Mouse (Mus musculus): ENCODE measurements around the gene Gipc3. TPM values are rescaled to one million over a fixed set of nuclear protein-coding genes. Genes with fewer than 3 reads are reported as not detected.

Gene Gipc3
- polyA plus RNA-seq, 2 experiments, result 0.01 TPM; not detected in 1

DNA sequence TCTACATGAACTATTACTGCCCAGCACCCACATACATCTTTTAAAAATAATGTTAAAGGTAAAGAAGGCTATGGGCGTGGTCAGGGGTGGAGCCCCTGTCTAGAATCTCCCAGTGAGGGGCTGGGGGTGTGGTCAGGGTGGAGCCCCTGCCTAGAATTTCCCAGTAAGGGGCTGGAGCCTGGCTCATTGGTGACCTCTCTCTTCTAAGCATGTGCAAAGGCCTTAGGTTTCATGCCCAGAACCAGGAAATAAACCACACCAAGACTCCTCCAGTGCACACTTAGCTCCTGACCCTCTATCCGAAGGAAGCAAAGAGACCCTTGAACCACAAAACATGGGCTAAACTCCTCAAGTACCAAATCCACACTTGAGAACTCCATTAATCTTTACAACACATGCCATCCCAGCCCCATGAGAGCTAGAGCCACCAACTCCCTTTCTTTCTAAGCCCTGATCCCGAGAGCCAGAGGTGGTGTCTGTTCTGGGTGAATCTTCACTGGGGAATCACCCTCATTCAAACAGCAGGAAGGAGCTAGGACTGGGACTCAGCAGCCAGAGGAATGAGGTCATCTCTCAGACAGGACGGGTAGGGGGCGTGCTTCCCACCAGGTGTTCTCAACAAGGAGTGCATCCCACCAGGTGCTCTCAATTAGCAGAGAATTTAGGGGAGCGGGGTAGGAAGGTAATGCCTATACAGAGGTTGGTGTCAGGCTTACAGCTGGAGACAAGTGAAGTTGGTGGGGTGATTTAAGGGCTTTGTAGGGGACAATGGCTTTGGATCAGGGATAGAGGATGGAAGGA, 33.7 kb upstream of the Gipc3 start:
- ATAC-seq (ENCODE audit: insufficient read depth) (no peak), DNase-seq (ENCODE audit: low read depth in 3 of 3, low spot score in 3 of 3) (no peak)
- peak overlapping the region; percentile 94 for H3K27ac ChIP-seq
- peak; percentile 30; the same call in 1 of the 2 replicates for TF ChIP-seq CTCF (IDR thresholded peaks at IDR 0.05; ENCODE audit: low read depth)
- no peak for TF ChIP-seq EP300 (IDR thresholded peaks at IDR 0.05; ENCODE audit: low read depth)
- peak overlapping the region; percentile 78 to 96 for H3K4me3 ChIP-seq (ENCODE audit: insufficient read depth in 1 of 2, low read depth in 2 of 2, low read length in 2 of 2)
- no peaks in the 10 kb centered on the region for H3K9me3 ChIP-seq (ENCODE audit: control insufficient read depth, low read length)
- H3K27me3 ChIP-seq (ENCODE audit: control insufficient read depth, insufficient read depth, low read length), result no peaks in the 10 kb centered on the region
- 31% methylated on average over 6 of the region's 6 CpGs for WGBS (ENCODE audit: insufficient replicate concordance)
- H3K4me2 ChIP-seq (ENCODE audit: low read depth), result peak overlapping the region; percentile 97
- peak overlapping the region; percentile 99 for H3K9ac ChIP-seq (replicated peaks)
- peaks cover 50% of the 10 kb centered on the region for H3K36me3 ChIP-seq (replicated peaks; ENCODE audit: control insufficient read depth, insufficient read depth, low read depth)
- H3K4me1 ChIP-seq (replicated peaks; ENCODE audit: control insufficient read depth in 2 of 2, insufficient read depth in 2 of 2, low read length in 1 of 2), result peaks cover 42 to 47% of the 10 kb centered on the region in 2 experiments

DNA sequence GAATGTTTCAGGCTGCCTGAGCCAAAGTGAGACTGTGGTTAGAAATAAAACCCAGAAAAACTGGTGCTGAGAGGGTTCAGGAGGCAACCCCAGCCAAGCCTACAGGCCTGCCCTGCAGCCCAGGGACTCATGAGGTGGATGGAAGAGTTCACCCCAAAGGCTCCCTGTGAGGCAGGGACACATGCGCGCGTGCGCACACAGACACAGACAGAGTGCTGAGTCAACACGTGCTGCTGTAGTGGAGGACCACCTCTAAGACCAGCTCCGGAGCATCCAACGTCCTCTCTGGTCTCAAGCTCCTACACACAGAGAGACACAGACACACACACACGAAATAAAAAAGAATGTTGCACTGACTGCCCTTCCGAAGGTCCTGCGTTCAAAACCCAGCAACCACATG, 32.3 kb upstream of the Gipc3 start:
- Histone ChIP-seq H3K4me2 (ENCODE audit: low read depth) (peak overlapping the region; percentile 97), H3K27ac (peak overlapping the region; percentile 20), H3K36me3 (replicated peaks; ENCODE audit: control insufficient read depth, insufficient read depth, low read depth) (peaks cover 65% of the 10 kb centered on the region), H3K9ac (replicated peaks) (no peak overlapping the region), H3K9me3 (ENCODE audit: control insufficient read depth, low read length) (no peaks in the 10 kb centered on the region), H3K4me3 (ENCODE audit: insufficient read depth in 1 of 2, low read depth in 2 of 2, low read length in 2 of 2) (peak overlapping the region in 1 of 2 experiments; percentile 96; a peak in 1 of 4 replicates), H3K27me3 (ENCODE audit: control insufficient read depth, insufficient read depth, low read length) (no peaks in the 10 kb centered on the region), H3K4me1 (replicated peaks; ENCODE audit: control insufficient read depth in 2 of 2, insufficient read depth in 2 of 2, low read length in 1 of 2) (peaks cover 28 to 33% of the 10 kb centered on the region in 2 experiments)
- 91% methylated on average over 10 of the region's 10 CpGs for WGBS (ENCODE audit: insufficient replicate concordance)
- DNase-seq (ENCODE audit: low read depth in 3 of 3, low spot score in 3 of 3), result no peak
- TF ChIP-seq CTCF (IDR thresholded peaks at IDR 0.05; ENCODE audit: low read depth) (no peak), EP300 (IDR thresholded peaks at IDR 0.05; ENCODE audit: low read depth) (no peak)
- ATAC-seq (ENCODE audit: insufficient read depth), result no peak

DNA sequence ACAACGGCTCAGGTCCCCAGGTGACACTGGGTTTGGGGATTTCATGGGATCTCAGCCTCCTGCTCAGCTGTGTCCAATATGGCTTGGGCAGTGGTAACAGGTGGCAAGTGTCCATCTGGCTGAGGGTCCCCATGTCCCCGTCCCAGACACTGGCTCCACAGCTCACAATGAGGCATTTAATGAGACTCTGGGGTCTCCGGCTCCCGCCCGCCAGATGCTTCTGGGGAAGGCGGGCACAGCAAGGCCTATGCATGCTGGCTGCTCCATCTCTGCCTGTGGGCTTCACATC, 24.1 kb upstream of the Gipc3 start:
- H3K27me3 ChIP-seq (ENCODE audit: control insufficient read depth, insufficient read depth, low read length), result no peaks in the 10 kb centered on the region
- H3K4me2 ChIP-seq (ENCODE audit: low read depth), result no peak overlapping the region
- H3K4me3 ChIP-seq (ENCODE audit: insufficient read depth in 1 of 2, low read depth in 2 of 2, low read length in 2 of 2), result no peak overlapping the region
- TF ChIP-seq CTCF (IDR thresholded peaks at IDR 0.05; ENCODE audit: low read depth) (no peak), EP300 (IDR thresholded peaks at IDR 0.05; ENCODE audit: low read depth) (no peak)
- no peak overlapping the region for H3K9ac ChIP-seq (replicated peaks)
- H3K27ac ChIP-seq, result no peak overlapping the region
- H3K36me3 ChIP-seq (replicated peaks; ENCODE audit: control insufficient read depth, insufficient read depth, low read depth), result peaks cover 72% of the 10 kb centered on the region
- no peak for DNase-seq (ENCODE audit: low read depth in 3 of 3, low spot score in 3 of 3)
- H3K4me1 ChIP-seq (replicated peaks; ENCODE audit: control insufficient read depth in 2 of 2, insufficient read depth in 2 of 2, low read length in 1 of 2), result peaks cover 23 to 33% of the 10 kb centered on the region in 2 experiments
- WGBS (ENCODE audit: insufficient replicate concordance), result 95% methylated on average over 6 of the region's 6 CpGs
- H3K9me3 ChIP-seq (ENCODE audit: control insufficient read depth, low read length), result no peaks in the 10 kb centered on the region
- no peak for ATAC-seq (ENCODE audit: insufficient read depth)

DNA sequence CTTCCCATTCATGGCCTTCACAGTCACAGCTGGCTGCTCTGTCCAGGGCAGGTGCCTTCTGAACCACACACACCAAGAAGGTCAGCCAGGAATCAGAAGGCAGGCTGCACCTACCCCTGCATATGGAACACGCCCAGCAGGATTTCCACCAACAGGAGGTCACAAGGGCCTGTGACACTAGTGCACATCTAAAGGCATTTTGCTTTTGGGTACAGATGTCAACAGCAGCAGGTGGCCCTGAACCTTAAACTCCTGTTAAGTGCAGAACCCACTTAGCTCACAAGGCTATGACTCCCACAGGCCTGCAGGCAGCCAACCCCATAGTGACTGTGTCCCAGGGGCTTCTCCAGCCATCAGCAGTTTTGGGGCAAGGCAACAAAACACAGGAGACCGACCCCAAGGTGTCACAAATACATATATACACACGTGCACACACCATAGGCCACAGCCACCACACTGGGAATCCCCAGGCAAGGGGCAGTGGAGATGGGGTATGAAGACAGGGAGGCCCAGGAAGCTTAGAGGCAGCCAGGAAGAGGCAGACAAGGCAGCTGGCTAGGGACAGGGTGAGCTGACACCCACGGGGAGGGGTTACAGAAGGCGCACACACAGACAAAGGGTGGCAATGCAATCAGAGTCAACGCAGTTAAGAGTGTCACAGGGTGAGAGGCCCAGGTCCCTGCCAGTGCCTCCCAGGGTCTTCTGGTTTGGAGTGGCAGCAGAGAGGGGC, 23.6 kb upstream of the Gipc3 start:
- Histone ChIP-seq H3K27me3 (ENCODE audit: control insufficient read depth, insufficient read depth, low read length) (no peaks in the 10 kb centered on the region), H3K4me1 (replicated peaks; ENCODE audit: control insufficient read depth in 2 of 2, insufficient read depth in 2 of 2, low read length in 1 of 2) (peaks cover 28 to 38% of the 10 kb centered on the region in 2 experiments), H3K9me3 (ENCODE audit: control insufficient read depth, low read length) (no peaks in the 10 kb centered on the region), H3K4me2 (ENCODE audit: low read depth) (no peak overlapping the region), H3K4me3 (ENCODE audit: insufficient read depth in 1 of 2, low read depth in 2 of 2, low read length in 2 of 2) (no peak overlapping the region), H3K27ac (peak overlapping the region; percentile 34), H3K9ac (replicated peaks) (no peak overlapping the region), H3K36me3 (replicated peaks; ENCODE audit: control insufficient read depth, insufficient read depth, low read depth) (peaks cover 72% of the 10 kb centered on the region)
- TF ChIP-seq CTCF (IDR thresholded peaks at IDR 0.05; ENCODE audit: low read depth), result no peak
- TF ChIP-seq EP300 (IDR thresholded peaks at IDR 0.05; ENCODE audit: low read depth), result peak; percentile 21; the same call in 1 of the 2 replicates
- DNase-seq (ENCODE audit: low read depth in 3 of 3, low spot score in 3 of 3) (no peak), ATAC-seq (ENCODE audit: insufficient read depth) (no peak)
- WGBS (ENCODE audit: insufficient replicate concordance), result 67% methylated on average over 6 of the region's 6 CpGs

Measured in liver, embryonic 14.5 days (tissue).